Mouse (Mus musculus) frontal cortex, adult (tissue): Measurements from ENCODE around the gene 3425401B19Rik.

ENCODE experiments used
- ATAC-seq: cut with Nextera tagmentation; 2 replicates; pipeline ENCODE4 v1.9.2; 2017; ENCODE audit warnings: mild to moderate bottlenecking, moderate library complexity, mixed read lengths; ENCODE audit not compliant: low TSS enrichment

Gene 3425401B19Rik

GRCm38 (mm10) chr14:32659781-32660180, 25.3 kb downstream of the 3425401B19Rik start:
- no peak for ATAC-seq

GRCm38 (mm10) chr14:32638485-32638884, 46.6 kb downstream of the 3425401B19Rik start:
- peak; percentile 44; the same call in 1 of the 2 replicates for ATAC-seq

- ATAC-seq: no peak
Observed at GRCm38 (mm10) chr14:32634015-32634682, 50.9 kb downstream of the 3425401B19Rik start.

- ATAC-seq: no peak
Observed at GRCm38 (mm10) chr14:32632908-32633600, 52.0 kb downstream of the 3425401B19Rik start.

GRCm38 (mm10) chr14:32628584-32628983, 56.5 kb downstream of the 3425401B19Rik start:
- no peak for ATAC-seq

- no peak for ATAC-seq
Observed at GRCm38 (mm10) chr14:32627271-32627670, 57.8 kb downstream of the 3425401B19Rik start.

- ATAC-seq: no peak
Observed at GRCm38 (mm10) chr14:32624811-32625210, 60.3 kb downstream of the 3425401B19Rik start.

GRCm38 (mm10) chr14:32624245-32624644, 60.8 kb downstream of the 3425401B19Rik start:
- ATAC-seq: no peak

GRCm38 (mm10) chr14:32617253-32617652, 67.8 kb downstream of the 3425401B19Rik start:
- ATAC-seq: no peak

GRCm38 (mm10) chr14:32609392-32609791, 75.7 kb downstream of the 3425401B19Rik start:
- peak; percentile 57; the same call in 1 of the 2 replicates for ATAC-seq
